Mouse (Mus musculus) limb, embryonic 14.5 days (tissue): Measurements from ENCODE around the gene Socs5. TPM values are rescaled to one million over a fixed set of nuclear protein-coding genes. Genes with fewer than 3 reads are reported as not detected.
A peak's percentile ranks its signal among the peaks of the same experiment; 100 is the strongest.

ENCODE experiments used
- ATAC-seq: fragments of 200-750 bp; cut with Nextera tagmentation; 2 replicates; pipeline ENCODE4 v1.8.0; 2017; ENCODE audit warnings: low read depth, moderate number of reproducible peaks, moderate TSS enrichment; ENCODE audit not compliant: low FRiP score
- DNase-seq: peaks from one replicate; pipeline ENCODE4 v3.0.0-alpha.2; 2015; ENCODE audit warnings: low spot score
- H3K27ac ChIP-seq: fragments of 300-500 bp; sonication (generic); replicated peaks from 2 replicates; pipeline ENCODE4 v1.5.1; 2014; ENCODE audit warnings: low read depth, mild to moderate bottlenecking, low read length, moderate library complexity, mixed read lengths
- H3K27me3 ChIP-seq: fragments of 300-500 bp; sonication (generic); 2 replicates; pipeline ENCODE4 v1.6.1; 2014; ENCODE audit warnings: low read length, mixed read lengths; ENCODE audit not compliant: control insufficient read depth, insufficient read depth
- H3K36me3 ChIP-seq: fragments of 300-500 bp; sonication (generic); 2 replicates; pipeline ENCODE4 v1.6.1; 2014; ENCODE audit warnings: mild to moderate bottlenecking, low read length, moderate library complexity, mixed read lengths; ENCODE audit not compliant: control insufficient read depth, insufficient read depth
- H3K4me1 ChIP-seq: fragments of 300-500 bp; sonication (generic); 2 replicates; pipeline ENCODE4 v1.6.1; 2014; ENCODE audit warnings: antibody characterized with exemption, low read length, mixed read lengths; ENCODE audit not compliant: control insufficient read depth, insufficient read depth
- H3K4me2 ChIP-seq: fragments of 300-500 bp; sonication (generic); replicated peaks from 2 replicates; pipeline ENCODE4 v1.6.1; 2014; ENCODE audit warnings: low read depth, mild to moderate bottlenecking, low read length, moderate library complexity; ENCODE audit not compliant: severe bottlenecking
- H3K4me3 ChIP-seq: fragments of 300-500 bp; sonication (generic); replicated peaks from 2 replicates; pipeline ENCODE4 v1.5.1; 2014; ENCODE audit warnings: low read length
- H3K9ac ChIP-seq: fragments of 300-500 bp; sonication (generic); 2 replicates; pipeline ENCODE4 v1.6.1; 2014; ENCODE audit warnings: mild to moderate bottlenecking, low read depth, low read length, moderate library complexity; ENCODE audit not compliant: severe bottlenecking
- H3K9me3 ChIP-seq: fragments of 300-500 bp; sonication (generic); 2 replicates; pipeline ENCODE4 v1.6.1; 2016; ENCODE audit warnings: low read length; ENCODE audit not compliant: control insufficient read depth
- POLR2A ChIP-seq: fragments of 200-500 bp; IDR thresholded peaks from 2 replicates; pipeline ENCODE4 v1.8.0; 2012; ENCODE audit warnings: inconsistent platforms, mild to moderate bottlenecking, moderate library complexity, borderline replicate concordance; ENCODE audit not compliant: insufficient read depth, insufficient read length; ENCODE audit errors: extremely low read depth
- WGBS: fragments of 180-500 bp; shearing (Covaris S2); extraction: QIAGEN DNeasy Blood & Tissue Kit; methylation state at CpG from one replicate; pipeline ENCODE4 v1.1.7; 2014; 5-methylcytosine and 5-hydroxymethylcytosine counted together
- polyA plus RNA-seq, 2 experiments: library from polyadenylated mRNA; depleted of rRNA in 1 of 2; stranded (reverse) in 1 of 2; unstranded in 1 of 2; fragments of >200 nt; fragmentation: Nextera tagmentation in 1 of 2; extraction: Ambion mirVana in 1 of 2; gene quantifications; 2 replicates each; pipeline versions ENCODE4 v1.2.1 to v1.2.3; 2012 to 2014

Gene Socs5
- polyA plus RNA-seq, 2 experiments: 18.4 to 21.2 TPM

GRCm38 (mm10) chr17:87141188-87141935, 33.9 kb downstream of the Socs5 start:
- ATAC-seq: no peak
- TF ChIP-seq POLR2A: no peak
- no peak overlapping the region for H3K4me3 ChIP-seq
- DNase-seq: no peak
- peaks cover 2% of the 10 kb centered on the region; the same call in 1 of the 2 replicates for H3K36me3 ChIP-seq
- no peak overlapping the region for H3K27ac ChIP-seq
- H3K27me3 ChIP-seq: no peaks in the 10 kb centered on the region
- H3K9ac ChIP-seq: no peak overlapping the region
- H3K9me3 ChIP-seq: no peaks in the 10 kb centered on the region
- H3K4me2 ChIP-seq: no peak overlapping the region
- WGBS: 89% methylated on average over 9 of the region's 9 CpGs
- H3K4me1 ChIP-seq: peaks cover 2% of the 10 kb centered on the region; the same call in 1 of the 2 replicates

GRCm38 (mm10) chr17:87142271-87142670, 34.8 kb downstream of the Socs5 start:
- Histone ChIP-seq H3K4me2 (peak overlapping the region; percentile 14), H3K27me3 (no peaks in the 10 kb centered on the region), H3K36me3 (no peaks in the 10 kb centered on the region), H3K9ac (no peak overlapping the region), H3K4me3 (0 out of 2 replicates have a peak overlapping the region, but pooled peaks have one; percentile 2), H3K4me1 (peaks cover 2% of the 10 kb centered on the region; the same call in 1 of the 2 replicates), H3K9me3 (no peaks in the 10 kb centered on the region), H3K27ac (0 out of 2 replicates have a peak overlapping the region, but pooled peaks have one; percentile 10)
- peak; percentile 81 for ATAC-seq
- TF ChIP-seq POLR2A: no peak
- WGBS: 32% methylated on average over 11 of the region's 11 CpGs
- DNase-seq: peak; percentile 43

GRCm38 (mm10) chr17:87143186-87143585, 35.7 kb downstream of the Socs5 start:
- Histone ChIP-seq H3K9me3 (no peaks in the 10 kb centered on the region), H3K36me3 (no peaks in the 10 kb centered on the region), H3K9ac (no peak overlapping the region), H3K27ac (no peak overlapping the region), H3K4me1 (peaks cover 2% of the 10 kb centered on the region; the same call in 1 of the 2 replicates), H3K4me3 (no peak overlapping the region), H3K27me3 (no peaks in the 10 kb centered on the region), H3K4me2 (no peak overlapping the region)
- TF ChIP-seq POLR2A: no peak
- ATAC-seq: no peak
- WGBS: 56% methylated on average over 14 of the region's 14 CpGs
- DNase-seq: no peak

- no peak overlapping the region for H3K4me3 ChIP-seq
- TF ChIP-seq POLR2A: no peak
- peak; percentile 42 for DNase-seq
- H3K36me3 ChIP-seq: no peaks in the 10 kb centered on the region
- H3K4me1 ChIP-seq: peaks cover 2% of the 10 kb centered on the region; the same call in 1 of the 2 replicates
- H3K4me2 ChIP-seq: no peak overlapping the region
- no peak overlapping the region for H3K9ac ChIP-seq
- H3K27me3 ChIP-seq: no peaks in the 10 kb centered on the region
- H3K27ac ChIP-seq: no peak overlapping the region
- ATAC-seq: no peak
- WGBS: 69% methylated on average over 8 of the region's 8 CpGs
- no peaks in the 10 kb centered on the region for H3K9me3 ChIP-seq
Measured at GRCm38 (mm10) chr17:87146415-87147021, 39.0 kb downstream of the Socs5 start.

- no peaks in the 10 kb centered on the region for H3K9me3 ChIP-seq
- no peaks in the 10 kb centered on the region; the same call in 1 of the 2 replicates for H3K4me1 ChIP-seq
- H3K4me3 ChIP-seq: no peak overlapping the region
- no peak overlapping the region for H3K9ac ChIP-seq
- WGBS: 73% methylated on average over 12 of the region's 12 CpGs
- no peak for TF ChIP-seq POLR2A
- no peaks in the 10 kb centered on the region for H3K36me3 ChIP-seq
- no peak for DNase-seq
- ATAC-seq: no peak
- H3K27me3 ChIP-seq: no peaks in the 10 kb centered on the region
- H3K4me2 ChIP-seq: no peak overlapping the region
- no peak overlapping the region for H3K27ac ChIP-seq
Measured at GRCm38 (mm10) chr17:87149762-87150161, 42.3 kb downstream of the Socs5 start.
